Mouse (Mus musculus) left cerebral cortex, adult 18-20 months (tissue): ENCODE measurements around the gene Zranb2. TPM values are rescaled to one million over a fixed set of nuclear protein-coding genes. Genes with fewer than 3 reads are reported as not detected.

Experiments used
- DNase-seq, 2 experiments: peaks; one replicate each; pipeline ENCODE4 v3.0.0; 2021 to 2022; ENCODE audit warnings: low spot score in 2 of 2, mixed read lengths in 1 of 2
- long read RNA-seq, 2 experiments: library from polyadenylated mRNA; stranded (forward); transcript quantifications; one replicate each; pipeline ENCODE4 v2.0.0; 2021
- total RNA-seq, 2 experiments: library from RNA; stranded (reverse); gene quantifications; 2 replicates each; pipeline ENCODE4 v1.2.3; 2021

The Zranb2 gene
- total RNA-seq = 100 to 1,000 TPM; 144 to 151 TPM
- long read RNA-seq, experiment 1, transcript Zranb2-203 (10 exons, 2,924 nt) = major isoform, 212 of 310 reads
- long read RNA-seq, experiment 1, partial matches to known transcripts = 20 of 310 reads
- long read RNA-seq, experiment 1, other reads (novel, unspliced or antisense) = 74 of 310 reads
- long read RNA-seq, experiment 2, transcript Zranb2-203 (10 exons, 2,924 nt) = major isoform, 150 of 223 reads
- long read RNA-seq, experiment 2, partial matches to known transcripts = 11 of 223 reads
- long read RNA-seq, experiment 2, other reads (novel, unspliced or antisense) = 55 of 223 reads

DNA sequence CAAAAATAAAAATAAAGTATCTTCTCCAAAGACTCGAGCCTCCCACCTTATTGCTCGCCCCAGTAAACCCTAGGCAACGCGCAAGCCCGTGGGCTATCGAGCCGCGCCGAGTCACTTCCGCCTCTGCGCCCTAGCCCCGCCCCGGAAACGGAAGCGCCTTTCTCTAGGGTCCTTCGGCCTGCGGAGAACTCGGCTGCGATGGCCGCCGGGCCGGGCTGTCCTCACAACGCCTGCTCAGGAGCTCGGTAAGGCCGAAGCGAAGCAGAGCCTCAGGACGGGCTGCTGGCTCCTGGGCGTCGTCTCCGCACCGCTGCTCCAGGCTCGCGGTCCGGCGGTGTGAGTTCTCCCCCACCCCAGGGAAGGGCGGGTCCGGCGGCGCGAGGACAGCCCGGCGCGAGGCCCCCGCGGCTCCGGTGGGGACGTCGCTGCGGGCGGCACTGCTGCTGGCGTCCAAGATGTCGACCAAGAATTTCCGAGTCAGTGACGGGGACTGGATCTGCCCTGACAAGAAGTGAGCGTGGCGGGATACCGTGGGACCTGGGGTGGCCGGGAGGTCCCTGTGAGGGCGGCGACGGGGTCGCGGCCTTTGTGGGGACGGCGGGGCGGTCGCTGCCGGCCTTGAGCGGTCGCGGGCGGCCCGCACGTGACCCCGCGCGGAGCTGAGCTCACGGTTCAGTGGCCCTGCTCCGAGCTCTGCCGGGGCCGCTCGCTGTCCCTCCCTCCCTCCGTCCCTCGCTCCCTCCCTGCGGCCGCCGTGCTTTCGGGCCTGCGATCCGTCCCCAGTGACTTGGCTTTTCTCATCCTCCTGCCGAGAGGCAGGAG is at the start of gene Zranb2:
Gene Zranb2, plus strand, starts transcription at position 197 of the 822 bp plus-strand sequence.
- DNase-seq = peak; percentile 94 to 95

DNA sequence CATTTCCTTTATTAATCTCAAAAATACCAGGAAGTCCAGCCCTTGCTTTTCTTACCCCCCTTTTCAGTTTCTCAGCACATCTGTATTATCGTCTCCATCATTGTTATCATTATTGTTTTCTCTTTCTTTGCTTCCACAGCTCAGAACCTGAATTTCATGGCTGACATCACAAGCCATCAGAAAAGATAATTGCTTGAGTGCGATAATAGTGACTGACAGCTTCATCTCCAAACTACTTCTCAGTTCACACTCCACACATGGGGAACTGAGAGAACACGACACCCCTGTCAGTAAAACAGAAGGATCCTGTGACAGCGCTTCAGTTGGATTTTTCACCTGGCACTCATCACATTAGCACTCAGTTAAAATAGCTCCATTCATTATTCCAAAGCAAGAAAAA is 41.9 kb upstream of the Zranb2 start:
- no peak for DNase-seq

DNA sequence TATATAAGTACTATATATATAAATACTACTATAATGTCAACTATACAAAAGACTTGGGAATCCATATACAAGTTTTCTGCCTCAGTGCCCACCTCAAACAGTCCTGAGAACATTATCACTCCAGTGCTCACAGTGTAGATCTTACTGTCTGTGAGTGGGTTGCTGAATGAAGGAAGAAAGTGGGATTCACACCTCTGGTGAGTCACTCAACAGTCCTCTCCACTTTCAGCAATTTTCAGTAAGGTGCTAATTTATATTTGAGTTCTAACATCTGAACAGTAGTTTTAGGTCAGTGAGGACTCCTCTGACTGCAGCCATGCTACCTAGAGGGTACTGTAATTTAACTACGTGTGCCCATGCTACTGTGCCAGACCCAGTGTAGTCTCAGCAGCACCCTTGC is 31.7 kb upstream of the Zranb2 start:
- DNase-seq = no peak

DNA sequence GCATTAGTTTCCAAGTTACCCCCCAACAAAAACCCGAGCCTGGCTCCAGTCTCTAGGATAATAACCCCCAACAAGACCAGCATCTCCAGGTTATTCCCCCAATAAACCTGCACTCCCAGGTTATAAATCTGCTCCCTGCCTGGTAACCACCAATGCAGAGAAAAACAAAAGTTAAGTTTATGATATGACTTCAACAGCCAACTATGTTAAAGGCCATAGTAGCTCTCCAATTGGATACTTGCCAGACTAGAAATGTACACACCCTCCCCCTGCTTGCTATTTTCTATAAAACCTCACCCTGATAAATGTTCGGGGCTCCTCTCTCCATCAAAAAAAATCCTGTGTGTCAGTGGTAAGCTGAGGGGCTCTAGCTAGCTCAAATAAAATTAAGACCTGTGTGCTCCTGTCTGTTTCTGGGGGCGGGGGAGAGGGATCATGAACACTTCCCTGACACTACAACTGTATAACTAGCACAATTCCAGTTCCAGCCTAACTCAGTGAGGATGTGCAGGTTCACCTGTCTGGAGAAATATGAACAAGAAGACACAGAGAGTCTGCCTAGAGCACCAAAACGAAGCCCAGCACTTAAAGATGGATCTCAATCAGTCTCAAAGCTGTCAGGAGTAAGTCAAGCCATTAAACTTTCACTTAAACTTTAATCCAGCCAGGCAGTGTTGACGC is 19.7 kb upstream of the Zranb2 start:
- no peak for DNase-seq

DNA sequence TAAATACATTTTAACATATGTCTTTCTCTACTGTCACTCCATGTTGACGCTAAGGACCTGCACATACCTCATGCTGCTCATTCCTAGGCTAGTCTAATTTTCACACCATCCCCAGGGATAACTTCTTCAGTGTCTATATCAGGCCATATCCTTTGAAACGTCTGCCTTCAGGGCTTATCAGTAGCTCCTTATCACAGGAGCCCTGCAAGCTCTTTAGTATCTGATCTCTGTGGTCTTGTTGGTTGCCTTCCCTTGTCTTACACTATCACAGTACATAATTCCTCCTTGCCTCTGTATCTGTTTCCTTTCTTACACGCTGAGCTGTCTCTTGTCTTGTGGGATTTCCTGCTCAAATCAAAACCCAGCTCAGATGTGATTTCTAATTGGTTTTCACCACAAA is 17.5 kb upstream of the Zranb2 start:
- DNase-seq = no peak

DNA sequence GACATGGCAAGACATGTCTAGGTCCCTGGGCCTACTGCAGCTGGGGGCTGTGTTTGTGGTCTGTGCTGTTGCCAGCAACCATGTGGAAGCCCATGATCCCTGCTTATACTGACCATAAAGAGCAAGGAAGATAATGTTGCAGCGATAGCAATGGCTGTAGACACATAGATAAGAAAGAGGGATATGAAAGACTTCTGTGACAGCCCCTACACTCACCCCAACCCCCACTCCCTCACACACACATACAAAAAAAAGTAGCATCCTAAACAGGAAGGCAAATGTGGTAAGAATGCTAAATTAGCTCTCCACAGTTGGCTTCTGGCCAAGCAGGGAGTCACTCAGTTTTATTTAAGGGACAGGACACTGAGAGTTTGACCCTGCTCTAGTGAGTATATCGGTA is 16.0 kb upstream of the Zranb2 start:
- DNase-seq = no peak

DNA sequence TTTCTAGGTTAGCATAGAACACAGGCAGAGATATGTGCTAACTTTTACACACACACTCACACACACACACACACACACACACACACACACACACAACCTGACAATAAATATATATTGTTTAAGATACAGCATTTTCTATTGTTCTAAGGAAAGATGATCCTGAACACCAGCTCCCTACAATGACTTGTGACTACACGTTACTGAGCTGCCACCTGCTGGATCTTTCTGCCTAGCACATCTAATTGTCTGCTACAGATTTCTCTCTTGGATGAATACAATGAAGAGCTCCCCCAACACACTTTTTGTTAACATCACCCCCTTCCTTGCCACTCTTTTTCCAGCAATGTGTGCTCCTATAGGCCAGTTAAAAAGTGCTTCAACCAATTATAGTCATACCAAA is 13.5 kb upstream of the Zranb2 start:
- peak; percentile 63 for DNase-seq

DNA sequence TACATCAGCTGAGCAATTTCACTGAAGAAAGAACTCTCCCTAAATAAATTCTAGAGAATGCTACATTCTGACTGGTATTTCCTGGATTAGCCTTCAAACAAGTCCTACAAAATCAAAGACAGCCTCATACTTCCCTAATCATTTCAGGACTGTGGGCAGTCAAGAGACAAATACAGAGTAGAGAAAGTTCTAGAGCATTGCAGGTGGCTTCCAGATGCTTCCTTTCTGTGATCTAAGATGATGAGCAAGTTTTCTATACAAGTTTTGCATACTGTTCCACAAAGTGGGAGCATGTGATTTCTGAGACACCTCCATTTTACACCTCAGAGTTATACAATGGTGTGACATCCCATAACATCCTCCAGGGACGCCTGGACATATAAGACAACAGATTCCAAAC is 10.1 kb upstream of the Zranb2 start:
- DNase-seq = no peak

DNA sequence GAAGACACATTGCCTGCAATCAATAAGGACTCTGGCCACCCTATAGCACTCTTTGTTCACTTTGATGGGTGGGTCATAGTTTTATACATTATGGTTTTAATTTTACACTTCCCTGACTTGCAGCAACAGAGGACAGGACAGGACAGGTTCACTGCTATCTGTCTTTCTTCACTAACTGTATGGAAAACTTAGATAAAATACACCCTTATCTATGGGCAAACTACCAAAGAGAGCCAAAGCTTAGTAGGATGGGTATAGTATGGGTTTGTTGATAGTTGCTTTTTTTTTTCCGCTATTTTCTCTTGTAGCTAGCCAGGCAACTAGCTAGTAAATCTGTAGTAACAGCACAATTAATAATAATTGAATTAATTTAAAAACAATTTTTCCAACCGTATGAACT is 2.4 kb upstream of the Zranb2 start:
- no peak for DNase-seq

DNA sequence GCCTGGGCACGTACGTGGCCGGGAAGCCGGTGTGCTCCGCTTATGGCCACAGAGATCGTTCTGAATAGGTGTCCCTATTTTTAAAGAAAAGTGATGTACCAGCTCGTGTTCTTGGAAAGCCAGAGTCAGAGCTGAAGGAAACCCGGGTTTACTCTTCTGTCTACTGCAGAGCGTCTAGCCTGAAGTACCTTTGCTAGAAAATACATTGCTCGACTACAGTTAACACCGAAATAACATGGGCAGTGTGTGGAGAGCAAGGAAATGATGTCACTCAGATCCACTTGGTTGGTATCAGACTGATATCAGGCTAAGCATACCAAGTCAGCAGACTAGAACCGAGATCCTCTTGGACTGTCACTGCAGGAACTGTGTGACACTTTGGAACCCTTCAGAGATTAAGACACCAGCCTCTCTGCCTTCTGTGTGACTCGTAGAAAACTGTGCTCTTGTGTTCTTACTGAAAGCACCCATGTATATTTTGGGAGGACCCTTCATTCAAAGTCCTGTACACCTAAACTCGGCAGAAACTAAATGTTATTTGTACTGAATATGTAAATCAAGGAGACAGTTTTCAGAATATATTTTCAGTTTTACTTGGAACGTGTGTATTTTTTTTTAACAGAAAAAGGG is 941 bp downstream of the Zranb2 start:
- no peak for DNase-seq

DNA sequence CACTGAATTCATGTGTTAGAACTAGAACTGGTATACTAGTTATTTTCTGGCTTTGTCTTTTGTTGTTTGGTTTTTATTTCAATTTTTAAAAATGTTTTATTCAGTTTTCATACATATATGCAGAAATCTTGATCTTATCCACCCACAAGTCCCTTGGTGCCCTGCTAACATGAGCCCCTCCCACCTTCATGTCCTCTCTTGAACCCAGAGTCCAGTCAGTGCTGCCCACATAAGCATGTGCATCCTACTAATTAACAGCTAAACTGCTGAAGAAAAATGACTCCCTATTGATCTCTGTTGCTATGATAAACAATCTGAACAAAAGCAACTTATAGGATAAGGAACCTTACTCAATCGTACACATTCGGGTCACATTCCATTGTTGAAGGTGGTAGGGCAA is 15.4 kb downstream of the Zranb2 start:
- DNase-seq = no peak

DNA sequence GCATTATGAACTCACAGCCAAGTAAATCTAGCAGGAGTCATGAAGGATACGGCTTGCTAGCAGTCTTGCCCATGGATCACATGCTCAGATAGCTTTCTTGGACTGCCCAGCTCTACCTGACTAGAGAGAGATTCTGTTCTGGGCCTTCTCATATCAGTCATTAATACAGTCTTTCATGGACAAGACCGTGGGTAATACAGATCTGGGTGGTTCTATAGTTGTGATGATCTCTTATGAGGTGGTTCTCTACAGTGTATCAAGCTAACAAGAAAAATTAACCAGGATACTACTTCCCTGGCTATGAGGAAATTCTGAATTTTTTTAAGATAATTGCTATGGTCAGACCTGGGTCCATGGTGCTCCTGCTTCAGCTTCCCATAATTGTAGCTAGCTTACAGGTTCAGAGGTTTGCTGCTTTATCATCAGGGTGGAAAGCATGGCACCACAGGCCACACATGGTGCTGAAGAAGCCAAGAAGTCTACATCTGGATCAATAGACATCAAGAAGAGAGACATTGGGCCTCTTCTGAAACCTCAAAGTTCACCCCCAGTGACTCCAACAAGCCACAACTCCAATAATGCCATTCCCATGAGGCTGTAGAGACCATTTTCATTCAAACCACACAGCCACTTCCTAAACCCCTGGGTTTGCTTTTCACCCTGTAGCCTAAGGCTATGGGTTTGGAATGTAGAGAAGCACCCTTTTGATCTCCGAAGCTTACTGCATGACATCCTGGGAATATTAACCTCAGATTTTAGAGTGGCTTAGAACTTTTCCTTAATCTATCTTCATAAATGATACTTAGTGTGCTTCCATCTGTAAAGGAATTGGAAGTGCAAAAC is 16.0 kb downstream of the Zranb2 start:
- DNase-seq = no peak

DNA sequence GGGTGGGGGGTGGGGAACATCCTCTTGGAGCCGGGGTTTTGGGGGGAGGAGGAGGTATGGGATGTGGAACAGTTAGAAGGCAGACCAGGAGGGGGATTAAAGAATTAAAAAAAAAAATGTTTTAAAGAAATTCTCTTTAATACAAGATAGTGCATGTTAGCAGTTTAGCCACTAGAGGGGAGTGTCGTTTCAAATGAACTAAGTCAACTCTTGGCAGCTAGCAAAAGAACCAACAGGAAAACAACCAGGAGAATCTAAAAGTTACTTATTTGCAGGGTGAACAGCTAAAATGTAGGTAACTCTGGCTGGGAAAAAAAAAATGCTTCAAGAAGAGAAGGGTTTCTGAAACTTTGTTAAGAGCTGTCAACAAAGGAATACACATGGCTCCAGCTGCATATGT is 31.2 kb downstream of the Zranb2 start:
- DNase-seq = peak in 1 of 2 experiments; percentile 31

DNA sequence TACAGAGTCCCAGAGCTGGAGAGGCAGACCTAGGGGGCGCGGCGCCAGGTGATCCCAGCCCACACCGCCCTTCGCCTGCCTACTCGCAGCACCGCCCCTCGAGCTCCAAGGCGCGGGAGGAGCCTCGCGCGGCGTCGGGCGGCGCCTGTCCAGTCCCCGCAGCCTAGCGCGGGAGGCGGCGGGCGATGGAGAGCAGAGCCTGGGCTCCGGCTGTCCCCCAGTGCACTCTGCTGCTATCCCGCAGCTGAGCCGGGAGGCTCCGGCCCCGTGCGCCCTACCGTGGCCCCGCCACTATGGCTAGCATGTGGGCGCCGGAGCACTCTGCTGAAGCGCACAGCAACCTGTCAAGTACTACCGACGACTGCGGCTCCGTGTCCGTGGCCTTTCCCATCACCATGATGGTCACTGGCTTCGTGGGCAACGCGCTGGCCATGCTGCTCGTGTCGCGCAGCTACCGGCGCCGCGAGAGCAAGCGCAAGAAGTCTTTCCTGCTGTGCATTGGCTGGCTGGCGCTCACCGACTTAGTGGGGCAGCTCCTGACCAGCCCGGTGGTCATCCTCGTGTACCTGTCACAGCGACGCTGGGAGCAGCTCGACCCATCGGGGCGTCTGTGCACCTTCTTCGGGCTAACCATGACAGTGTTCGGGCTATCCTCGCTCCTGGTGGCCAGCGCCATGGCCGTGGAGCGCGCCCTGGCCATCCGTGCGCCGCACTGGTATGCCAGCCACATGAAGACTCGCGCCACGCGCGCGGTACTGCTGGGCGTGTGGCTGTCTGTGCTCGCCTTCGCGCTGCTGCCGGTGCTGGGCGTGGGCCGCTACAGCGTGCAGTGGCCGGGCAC is 33.0 kb downstream of the Zranb2 start, which contains the start of gene Ptger3:
Gene Ptger3, plus strand, starts transcription at position 168 of the 841 bp plus-strand sequence.
- DNase-seq = peak; percentile 22 to 53

DNA sequence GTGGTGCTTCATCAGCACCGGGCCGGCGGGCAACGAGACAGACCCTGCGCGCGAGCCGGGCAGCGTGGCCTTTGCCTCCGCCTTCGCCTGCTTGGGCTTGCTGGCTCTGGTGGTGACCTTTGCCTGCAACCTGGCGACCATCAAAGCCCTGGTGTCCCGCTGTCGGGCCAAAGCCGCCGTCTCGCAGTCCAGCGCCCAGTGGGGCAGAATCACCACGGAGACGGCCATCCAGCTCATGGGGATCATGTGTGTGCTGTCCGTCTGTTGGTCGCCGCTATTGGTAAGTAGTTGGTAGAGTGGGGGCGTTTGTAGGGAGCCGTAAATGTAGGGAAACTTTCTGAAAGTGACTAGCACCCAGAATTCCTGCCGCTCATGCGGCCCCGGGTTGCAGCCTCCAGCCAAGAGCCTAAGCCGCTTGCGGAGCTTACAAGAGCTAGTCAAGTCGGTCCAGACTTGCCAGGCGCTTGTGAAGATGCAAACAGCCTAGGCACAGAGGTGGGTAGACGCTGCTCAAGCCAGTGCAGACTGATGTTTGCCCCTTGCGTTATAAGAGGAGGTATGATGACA is 33.7 kb downstream of the Zranb2 start:
- DNase-seq = peak in 1 of 2 experiments; percentile 4

DNA sequence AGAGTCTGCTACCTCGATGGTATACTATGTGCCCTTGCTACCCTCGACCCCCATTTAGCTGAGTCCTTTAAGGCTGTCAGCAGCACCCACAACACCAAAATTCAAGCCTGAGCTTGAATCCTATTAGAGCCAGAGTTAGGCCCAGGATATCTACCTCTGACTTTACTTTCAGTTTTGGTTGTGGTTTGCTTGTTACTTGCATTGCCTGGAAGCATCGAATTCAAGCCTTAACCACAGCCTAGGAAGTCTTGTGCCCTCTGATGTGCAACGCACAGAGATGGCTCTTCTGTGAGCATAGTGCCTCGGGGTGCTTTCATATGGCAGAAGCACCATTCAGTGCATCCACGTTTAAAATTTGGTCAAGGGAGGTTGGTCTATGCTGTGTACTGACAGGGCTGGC is 38.1 kb downstream of the Zranb2 start:
- DNase-seq = no peak

DNA sequence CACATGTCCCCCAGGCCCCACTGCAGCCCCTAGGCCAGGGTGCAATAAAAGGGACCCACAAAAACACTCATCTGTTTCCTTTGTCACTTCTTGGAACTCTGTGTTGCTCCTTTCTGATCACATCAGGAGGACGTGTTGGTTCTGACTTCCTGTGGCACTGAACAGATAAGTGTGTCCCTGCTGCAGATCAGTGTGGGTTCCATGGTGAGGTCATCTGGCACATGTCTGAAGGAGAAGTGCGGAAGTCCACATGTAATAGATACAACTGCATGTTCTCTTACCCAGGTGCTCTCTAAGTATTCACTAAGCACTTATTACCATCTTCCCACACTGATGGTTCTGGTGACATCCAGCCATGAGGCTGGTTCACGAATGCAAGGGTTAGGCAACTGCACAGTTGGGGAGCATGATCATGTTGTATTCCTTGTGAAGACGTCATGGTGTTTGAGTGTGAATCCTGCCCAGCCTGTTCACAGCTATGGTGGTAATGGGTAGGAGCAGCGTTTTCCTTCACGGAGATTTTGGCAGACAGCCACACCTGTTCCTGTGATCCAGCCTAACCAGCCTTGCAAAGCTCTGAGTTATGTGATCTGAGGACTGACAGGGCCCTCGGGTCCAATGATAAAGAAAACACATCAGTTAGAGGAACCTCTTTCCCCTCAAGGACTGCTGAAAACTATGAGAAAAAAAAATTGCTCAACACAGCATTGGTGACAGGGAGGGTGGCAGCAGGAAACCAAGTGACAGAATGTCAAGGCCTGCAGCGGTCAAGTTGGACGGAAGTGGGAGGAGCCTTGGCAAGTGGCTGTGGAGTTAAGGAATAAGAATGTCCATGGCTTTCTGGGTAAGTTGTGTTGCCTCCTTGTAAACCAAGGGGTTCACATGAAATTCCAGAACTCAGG is 41.7 kb downstream of the Zranb2 start:
- no peak for DNase-seq

DNA sequence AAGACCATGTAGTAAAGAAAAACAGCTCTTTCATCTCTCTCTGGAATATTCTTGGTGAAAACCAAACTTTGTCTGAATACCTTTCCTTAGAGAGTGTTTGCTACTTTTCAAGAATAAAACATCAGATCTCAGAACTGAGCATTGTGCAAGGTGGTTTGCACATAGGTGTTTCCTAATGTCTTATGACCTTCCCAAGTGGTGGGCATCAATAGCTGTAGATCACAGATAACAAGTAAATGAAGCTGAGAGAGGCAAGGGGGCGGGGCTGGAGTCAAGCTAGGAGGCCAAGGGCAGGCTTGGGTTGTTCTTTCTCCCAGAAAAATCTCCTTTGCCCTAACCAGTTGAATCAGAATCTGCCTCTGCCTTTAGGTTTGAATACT is 42.4 kb downstream of the Zranb2 start:
- no peak for DNase-seq
